Mouse (Mus musculus): ENCODE measurements around the gene Kctd18. TPM values are rescaled to one million over a fixed set of nuclear protein-coding genes. Genes with fewer than 3 reads are reported as not detected.

The Kctd18 gene
- total and polyA plus RNA-seq, 3 experiments: 4.2 to 6.6 (median 5.8) TPM

DNA sequence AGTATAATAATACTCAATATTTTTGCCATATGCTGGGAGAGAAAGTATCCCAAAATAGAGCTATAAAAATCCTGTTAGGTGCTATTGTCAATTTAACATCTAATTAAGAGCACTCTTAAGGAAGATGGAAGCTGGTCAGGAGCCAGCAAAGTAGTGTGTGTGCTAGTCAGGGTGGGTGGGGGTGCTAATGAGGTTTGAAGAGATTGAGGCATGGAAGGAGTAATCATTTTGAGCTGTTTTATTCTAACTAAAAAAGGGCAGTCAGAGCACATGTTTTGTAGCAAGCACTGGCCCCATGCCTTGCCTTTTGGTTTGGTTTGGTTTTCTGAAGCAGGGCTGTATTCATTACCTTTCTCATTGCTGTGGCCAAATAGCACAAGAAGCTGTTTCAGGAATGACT, 112.4 kb downstream of the Kctd18 start:
- TF ChIP-seq EP300 (IDR thresholded peaks at IDR 0.05; ENCODE audit: insufficient read depth, low read depth, low read length) (no peak), POLR2A (IDR thresholded peaks at IDR 0.05; ENCODE audit: insufficient read depth, low read depth, low read length) (no peak), CTCF (IDR thresholded peaks at IDR 0.05) (no peak)
- Histone ChIP-seq H3K36me3 (ENCODE audit: control insufficient read depth, insufficient read depth, low read length) (no peaks in the 10 kb centered on the region; the same call in 1 of the 2 replicates), H3K79me2 (replicated peaks; ENCODE audit: control insufficient read depth, insufficient read depth, low read length) (no peaks in the 10 kb centered on the region), H3K4me3 (no peak overlapping the region), H3K4me1 (ENCODE audit: control insufficient read depth, insufficient read depth, low read length) (peaks cover 1% of the 10 kb centered on the region; the same call in 1 of the 2 replicates), H3K27me3 (ENCODE audit: control insufficient read depth, insufficient read depth, low read length) (no peaks in the 10 kb centered on the region), H3K27ac (no peak overlapping the region), H3K9ac (ENCODE audit: low read depth, low read length) (no peak overlapping the region)
- no peak for DNase-seq
- intact Hi-C loops (cut with DNase I): no loop called here

DNA sequence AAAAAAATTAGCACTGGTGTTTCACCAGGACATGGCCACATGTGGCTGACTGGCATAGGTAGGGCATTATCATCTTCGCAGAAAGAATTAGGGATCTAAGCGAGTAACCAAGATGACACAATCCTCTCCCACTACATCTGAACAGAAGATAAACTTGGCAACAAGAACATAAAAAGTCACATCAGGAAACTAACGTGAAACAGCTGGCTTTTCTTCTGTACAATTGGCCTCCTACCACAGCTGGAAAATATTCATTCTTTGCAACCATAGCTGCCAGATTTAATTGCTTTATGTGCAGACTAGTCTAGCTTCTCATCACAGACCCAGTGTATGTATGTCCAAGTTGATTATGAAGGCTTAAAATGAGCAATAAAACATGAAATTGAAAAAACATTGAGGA, 112.8 kb downstream of the Kctd18 start:
- H3K27ac ChIP-seq: no peak overlapping the region
- H3K36me3 ChIP-seq (ENCODE audit: control insufficient read depth, insufficient read depth, low read length): no peaks in the 10 kb centered on the region; the same call in 1 of the 2 replicates
- H3K4me1 ChIP-seq (ENCODE audit: control insufficient read depth, insufficient read depth, low read length): peaks cover 1% of the 10 kb centered on the region; the same call in 1 of the 2 replicates
- WGBS: 64% methylated on average over 3 of the region's 3 CpGs
- TF ChIP-seq POLR2A (IDR thresholded peaks at IDR 0.05; ENCODE audit: insufficient read depth, low read depth, low read length): no peak
- TF ChIP-seq CTCF (IDR thresholded peaks at IDR 0.05): no peak
- no peak for TF ChIP-seq EP300 (IDR thresholded peaks at IDR 0.05; ENCODE audit: insufficient read depth, low read depth, low read length)
- no peak overlapping the region for H3K9ac ChIP-seq (ENCODE audit: low read depth, low read length)
- DNase-seq: no peak
- intact Hi-C loops (cut with DNase I): no loop called here
- H3K4me3 ChIP-seq: no peak overlapping the region
- no peaks in the 10 kb centered on the region for H3K27me3 ChIP-seq (ENCODE audit: control insufficient read depth, insufficient read depth, low read length)
- H3K79me2 ChIP-seq (replicated peaks; ENCODE audit: control insufficient read depth, insufficient read depth, low read length): no peaks in the 10 kb centered on the region

Other genes with a start within 250 kb of the Kctd18 start
- 1 to 10 TPM; 6.1 to 7.2 TPM for gene Spats2l, start 244.8 kb downstream of the Kctd18 start, total RNA-seq (2021)
- 5.1 and 6.7 TPM in 2 replicates for gene Spats2l, start 244.8 kb downstream of the Kctd18 start, polyA plus RNA-seq (2012; rRNA removed)
- gene Sgo2a, start 23.0 kb downstream of the Kctd18 start, total RNA-seq (2021): 1 to 10 TPM; 3.5 to 4.2 TPM
- gene Sgo2a, start 23.0 kb downstream of the Kctd18 start, polyA plus RNA-seq (2012; rRNA removed): 1.1 and 1.9 TPM in 2 replicates
- 10 to 100 TPM in 1 of 2 experiments, 1 to 10 TPM in 1; 9.7 to 10.7 TPM for gene Aox1, start 11.0 kb upstream of the Kctd18 start, total RNA-seq (2021)
- 8.6 and 15.6 TPM in 2 replicates for gene Aox1, start 11.0 kb upstream of the Kctd18 start, polyA plus RNA-seq (2012; rRNA removed)
- gene Aox3, start 94.2 kb upstream of the Kctd18 start, total RNA-seq (2021): 1 to 10 TPM; 1.2 to 2.0 TPM
- gene Aox3, start 94.2 kb upstream of the Kctd18 start, polyA plus RNA-seq (2012; rRNA removed): 0.50 and 1.2 TPM in 2 replicates
- gene Aox4, start 191.4 kb upstream of the Kctd18 start, total RNA-seq (2021): not detected
- gene Aox4, start 191.4 kb upstream of the Kctd18 start, polyA plus RNA-seq (2012; rRNA removed): not detected in 2 replicates